Mouse (Mus musculus) adrenal gland, postnatal 4 days (tissue): ENCODE data around the gene Opalin. TPM values are rescaled to one million over a fixed set of nuclear protein-coding genes. Genes with fewer than 3 reads are reported as not detected.

Experiments
- DNase-seq, 2 experiments: peaks; one replicate each; pipeline ENCODE4 v3.0.0; 2021 to 2022; ENCODE audit warnings: low spot score in 2 of 2, mixed read lengths in 2 of 2
- long read RNA-seq, 2 experiments: library from polyadenylated mRNA; stranded (forward); transcript quantifications; one replicate each; pipeline ENCODE4 v2.0.0; 2021
- total RNA-seq, 2 experiments: library from RNA; stranded (reverse); gene quantifications; 2 replicates each; pipeline ENCODE4 v1.2.3; 2021

Gene Opalin
- total RNA-seq = not detected
- long read RNA-seq, experiment 1 = 0 reads
- long read RNA-seq, experiment 2 = 0 reads

DNA sequence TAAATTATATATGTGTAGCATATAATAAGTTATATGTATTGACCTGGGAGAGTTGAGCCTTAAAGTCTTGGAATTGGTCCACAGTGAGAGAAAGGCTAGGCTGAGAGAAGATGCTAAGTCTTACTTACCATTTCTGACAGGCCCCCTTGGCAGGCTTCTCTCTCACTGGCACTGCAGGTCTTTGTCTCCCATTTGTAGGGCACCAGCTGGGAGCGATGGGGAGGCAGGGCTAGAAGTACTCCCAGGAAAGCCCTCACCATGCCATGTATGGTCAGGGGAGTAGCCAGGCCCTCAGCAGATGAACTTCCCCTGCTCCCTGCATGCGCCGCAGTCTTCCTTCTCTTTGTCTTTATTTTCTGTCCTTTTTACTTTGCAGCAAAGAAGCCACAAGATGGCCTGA is at the start of gene Opalin:
Gene Opalin, minus strand, starts transcription at position 208 of the 400 bp plus-strand sequence.
- DNase-seq = no peak

DNA sequence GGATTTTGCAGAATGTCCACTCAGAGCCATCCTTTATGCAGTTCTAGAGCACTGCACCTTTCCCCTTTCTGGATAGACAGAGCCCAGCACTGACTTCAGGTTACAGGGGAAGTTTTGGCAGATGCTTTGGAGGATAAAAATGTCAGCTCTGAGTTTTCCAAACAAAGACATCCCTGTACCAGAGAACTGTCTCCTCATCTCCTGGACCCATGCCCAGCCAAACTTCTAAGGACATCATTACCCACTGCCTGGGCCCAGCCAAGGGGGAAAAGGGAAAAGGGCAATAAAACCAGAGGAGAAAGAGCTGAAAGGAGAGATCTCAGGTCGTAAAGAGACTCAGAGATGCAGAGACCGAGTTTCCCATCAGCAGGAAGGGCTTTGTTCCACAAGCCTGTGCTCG is 46.1 kb upstream of the Opalin start:
- no peak for DNase-seq

DNA sequence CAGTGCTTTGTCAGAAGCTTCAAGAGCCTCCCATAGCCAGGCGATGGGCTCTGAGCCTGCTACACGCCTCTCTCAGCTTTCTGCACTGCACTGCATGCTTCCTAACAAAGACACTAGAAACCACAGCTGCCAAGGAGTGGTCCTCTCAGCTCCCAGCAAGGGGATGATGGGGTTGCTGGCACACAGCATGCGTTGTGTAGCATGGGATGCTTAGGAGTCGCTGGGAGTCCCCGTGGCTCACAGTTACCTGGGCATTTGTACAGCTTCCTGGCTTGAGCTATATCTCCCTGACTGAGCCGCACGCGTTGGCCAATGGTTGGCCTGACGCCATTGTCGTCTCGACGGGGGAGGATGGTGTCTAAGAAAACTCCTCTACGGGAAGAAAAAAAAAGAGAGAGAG is 43.0 kb upstream of the Opalin start:
- no peak for DNase-seq

DNA sequence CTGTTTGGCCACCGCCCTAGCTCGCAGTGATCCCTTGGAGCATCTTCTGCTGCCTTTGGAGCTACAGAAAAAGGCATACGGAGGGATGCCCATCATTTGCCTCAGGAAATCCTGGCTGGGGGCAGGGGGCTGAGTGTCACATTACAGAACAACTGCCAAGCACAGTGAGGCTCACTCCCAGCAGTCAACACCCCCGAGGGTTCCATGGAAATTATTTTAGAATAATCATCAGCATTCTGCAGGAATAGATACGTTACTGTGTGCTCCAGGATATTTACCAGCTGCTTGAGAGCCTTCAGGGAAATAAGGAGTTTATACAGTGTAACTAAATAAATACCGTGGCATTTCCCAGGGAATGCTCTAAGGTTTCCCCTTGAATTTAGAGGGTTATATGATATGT is 41.4 kb upstream of the Opalin start:
- DNase-seq = no peak

DNA sequence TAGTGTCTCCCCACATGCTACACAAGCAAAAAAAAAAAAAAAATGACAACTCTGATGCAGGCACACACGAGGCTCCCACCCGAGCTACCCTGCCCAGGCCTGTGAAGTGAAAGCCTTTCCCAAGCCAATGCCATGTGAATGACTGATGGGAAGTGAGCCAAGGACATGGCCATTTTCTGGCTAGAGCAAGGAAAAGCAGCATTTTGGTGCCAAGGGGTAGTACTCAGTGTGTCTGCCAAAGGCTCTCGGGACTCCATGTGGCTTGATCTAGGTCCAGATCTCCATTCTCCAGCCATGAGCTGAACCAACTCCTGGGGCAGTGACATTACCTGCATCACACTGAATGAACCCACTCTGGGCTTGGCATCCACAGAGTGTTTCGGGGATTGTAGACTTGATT is 40.4 kb upstream of the Opalin start:
- DNase-seq = no peak

DNA sequence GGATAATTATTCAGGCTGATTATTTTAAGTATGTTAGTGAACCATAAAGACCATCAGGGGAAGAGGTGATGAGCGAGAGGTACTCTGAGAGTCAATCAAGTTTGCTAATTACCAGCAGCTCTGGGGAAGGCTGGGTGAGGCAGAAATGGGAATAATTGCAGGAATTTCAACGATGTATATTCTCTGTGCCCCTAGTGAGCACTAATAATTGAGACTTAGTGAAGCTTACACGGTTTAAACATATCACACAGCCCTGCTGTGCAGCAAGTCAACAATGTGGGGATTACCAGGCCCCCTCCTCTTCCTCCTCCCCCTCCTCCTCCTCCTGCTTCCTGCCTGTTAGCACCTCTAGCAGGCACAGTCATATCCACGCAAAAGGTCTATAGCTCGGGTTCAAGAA is 37.7 kb upstream of the Opalin start:
- no peak for DNase-seq

DNA sequence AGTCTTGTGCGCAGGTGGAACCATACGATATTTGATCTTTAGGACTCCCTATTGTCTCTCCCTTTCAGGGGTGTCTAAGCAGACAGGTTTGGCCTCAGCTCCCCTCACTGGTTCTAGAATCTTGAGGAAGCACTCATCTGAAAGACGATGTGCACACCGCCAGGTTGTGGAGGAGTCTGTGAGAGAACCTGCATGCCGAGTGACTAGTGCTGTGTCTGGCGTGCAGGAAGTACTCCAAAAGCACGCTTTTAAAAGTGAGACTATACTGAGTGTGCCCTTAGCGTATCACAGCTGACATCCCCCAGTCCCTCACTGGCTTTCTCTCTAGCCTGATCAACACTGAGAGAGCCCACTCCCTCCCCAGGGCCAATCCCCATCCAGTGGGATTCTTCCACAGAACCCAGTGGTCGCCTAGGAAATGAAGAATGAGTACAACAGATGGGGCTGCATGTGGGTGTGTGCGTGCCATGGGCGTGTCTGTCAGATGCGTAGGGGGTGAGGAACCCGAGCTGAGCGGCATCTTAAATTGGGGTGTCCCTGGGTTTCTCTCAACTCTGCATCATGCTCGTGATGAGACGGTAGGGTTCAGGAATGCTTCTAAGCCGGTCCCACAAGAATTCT is 37.1 kb upstream of the Opalin start:
- no peak for DNase-seq

DNA sequence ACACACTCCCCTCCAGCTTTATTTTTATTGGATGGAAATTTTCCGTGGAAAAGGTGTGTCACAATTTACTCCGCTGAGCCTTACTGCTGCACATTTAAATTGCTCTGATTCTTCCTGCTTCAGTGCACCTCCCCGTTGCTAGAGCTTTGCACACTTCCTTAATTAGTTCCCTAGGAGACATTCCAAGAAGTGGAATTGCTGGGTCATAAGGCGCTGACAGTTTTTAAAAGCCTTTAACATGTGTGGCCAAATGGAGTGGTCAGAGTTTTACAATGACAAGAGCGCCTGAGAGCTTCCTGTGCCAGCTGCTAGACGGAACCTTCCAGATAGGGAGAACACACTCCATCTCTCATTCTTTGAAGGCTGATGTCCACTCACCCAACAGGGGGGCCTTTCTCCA is 35.7 kb upstream of the Opalin start:
- no peak for DNase-seq

DNA sequence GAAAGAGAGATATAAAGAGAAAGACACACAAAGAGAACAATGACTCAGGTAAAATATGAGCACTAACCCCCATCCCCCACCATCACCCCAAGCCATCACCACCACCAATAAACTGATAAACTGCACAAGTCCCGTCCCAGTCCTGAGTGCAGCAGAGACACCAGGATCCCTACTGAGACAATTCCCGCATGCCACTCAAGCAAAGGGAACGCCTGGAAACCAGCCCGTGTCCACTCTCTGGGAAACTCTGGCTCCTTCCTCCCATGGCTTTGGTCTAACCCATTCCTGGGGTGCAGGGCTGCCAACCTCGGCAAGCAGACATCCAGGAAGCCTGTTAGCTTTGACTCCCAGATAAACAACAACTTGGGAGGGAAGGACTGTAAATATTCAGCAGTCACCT is 33.1 kb upstream of the Opalin start:
- no peak for DNase-seq

DNA sequence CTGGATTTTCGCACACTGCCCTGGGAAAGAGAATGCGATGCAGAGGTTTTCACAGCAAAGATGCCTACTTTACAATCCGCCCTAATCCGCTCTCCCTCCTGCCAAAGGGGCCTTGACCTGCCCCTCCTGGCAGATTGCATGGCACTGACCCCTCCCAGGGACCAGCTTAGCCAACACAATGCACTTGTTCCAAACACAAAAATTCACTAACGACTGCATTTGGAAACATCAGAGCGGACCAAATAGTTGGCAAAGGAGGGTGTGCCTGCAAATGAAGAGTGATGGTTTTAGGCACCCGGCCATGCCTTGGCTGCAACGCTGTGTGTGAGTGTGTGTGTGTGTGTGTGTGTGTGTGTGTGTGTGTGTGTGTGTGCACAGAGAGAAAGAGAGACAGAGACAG is 32.6 kb upstream of the Opalin start:
- DNase-seq = no peak

DNA sequence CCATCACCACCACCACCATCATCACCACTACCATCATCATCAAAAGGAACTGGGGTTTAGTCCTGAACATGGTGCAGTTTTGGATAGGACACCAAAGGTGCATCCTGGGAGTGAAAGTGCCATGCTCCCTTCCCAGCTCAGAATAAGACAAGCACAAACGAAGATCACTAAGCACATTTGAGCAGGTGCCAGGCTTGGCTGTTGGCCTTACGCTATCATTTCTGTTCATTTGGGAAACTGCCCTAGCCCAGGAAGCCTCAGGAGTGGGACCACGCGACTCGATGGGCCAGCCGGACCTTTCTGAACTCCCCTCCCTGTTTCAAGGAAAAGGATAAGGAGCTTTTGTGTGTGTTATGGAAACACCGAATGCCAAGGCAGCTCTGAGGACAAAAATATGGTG is 31.8 kb upstream of the Opalin start:
- no peak for DNase-seq

DNA sequence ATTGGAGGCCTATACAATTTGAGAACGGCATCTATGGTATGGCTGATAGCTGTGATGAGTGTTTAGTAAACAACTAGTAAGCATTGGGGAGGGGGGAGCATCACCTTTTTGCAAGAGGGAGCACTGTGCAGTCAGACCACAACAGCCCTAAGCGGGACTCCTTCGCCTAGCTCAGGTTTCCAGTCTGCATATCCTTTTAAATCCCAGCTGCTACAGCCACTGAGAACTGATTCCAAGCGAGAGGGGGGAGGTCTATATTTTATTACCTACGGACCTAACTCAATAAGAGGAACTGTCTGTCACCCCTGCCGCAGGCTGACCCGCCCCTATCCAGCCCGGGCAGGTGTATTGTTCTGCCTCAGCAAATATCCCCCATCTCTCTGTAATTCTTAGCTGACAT is 30.6 kb upstream of the Opalin start:
- no peak for DNase-seq

DNA sequence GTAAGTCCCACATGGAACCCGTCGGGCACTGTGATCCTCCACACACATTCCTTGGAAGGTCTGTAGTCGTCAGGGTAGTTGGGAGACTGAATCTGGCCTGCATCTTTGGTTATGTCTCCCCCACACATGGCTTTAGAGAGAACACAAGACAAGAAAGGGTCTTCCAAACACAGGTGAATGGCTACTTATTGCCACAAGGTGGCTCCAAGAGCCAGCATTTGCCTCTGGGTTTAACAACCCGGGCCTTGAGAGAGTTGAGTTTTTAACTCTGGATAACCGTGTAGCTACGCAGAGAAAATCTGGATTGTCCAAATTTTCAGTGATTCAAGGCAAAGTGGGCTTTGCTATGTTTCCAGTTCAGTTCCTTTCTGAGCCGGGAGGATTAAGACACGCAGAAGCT is 28.0 kb upstream of the Opalin start:
- DNase-seq = no peak

DNA sequence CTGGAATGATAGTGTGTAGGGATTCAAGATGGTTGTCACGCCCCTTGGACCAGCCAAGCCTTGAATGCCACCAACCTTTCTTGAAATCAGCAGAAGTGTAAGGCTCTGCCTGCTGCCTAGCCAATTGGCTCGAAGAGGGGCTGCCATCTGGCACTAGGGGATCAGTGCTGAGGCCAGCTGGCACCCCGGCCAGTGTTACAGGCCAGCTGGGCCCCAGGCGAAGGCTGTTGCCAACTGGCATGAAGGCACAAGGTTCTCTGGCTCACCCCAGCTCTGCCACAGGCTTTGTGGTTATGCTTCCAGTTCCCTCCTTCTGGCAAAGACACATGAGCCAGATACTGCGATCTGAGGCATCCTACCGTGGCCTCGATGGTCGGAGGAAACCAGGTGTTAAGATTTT is 24.5 kb upstream of the Opalin start:
- no peak for DNase-seq

DNA sequence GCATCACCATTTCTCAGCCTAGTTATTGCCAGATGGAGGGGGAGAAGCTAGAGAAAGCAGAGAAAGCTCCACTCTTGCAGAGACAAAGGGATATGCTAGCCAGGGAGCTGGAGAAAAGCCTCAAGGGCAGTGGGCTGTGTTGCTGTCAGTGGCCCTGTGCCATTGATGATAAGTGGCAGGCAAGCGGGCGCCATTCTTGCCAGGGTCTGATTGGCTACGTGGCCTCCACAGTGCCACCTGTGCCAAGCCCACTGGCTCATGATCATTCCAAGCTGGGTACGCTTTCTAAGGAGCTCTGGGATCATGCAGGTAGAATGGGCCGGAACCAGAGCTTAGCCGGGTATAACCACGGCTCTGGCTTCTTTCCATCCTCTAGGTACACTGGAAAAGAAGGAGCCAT is 23.9 kb upstream of the Opalin start:
- no peak for DNase-seq

DNA sequence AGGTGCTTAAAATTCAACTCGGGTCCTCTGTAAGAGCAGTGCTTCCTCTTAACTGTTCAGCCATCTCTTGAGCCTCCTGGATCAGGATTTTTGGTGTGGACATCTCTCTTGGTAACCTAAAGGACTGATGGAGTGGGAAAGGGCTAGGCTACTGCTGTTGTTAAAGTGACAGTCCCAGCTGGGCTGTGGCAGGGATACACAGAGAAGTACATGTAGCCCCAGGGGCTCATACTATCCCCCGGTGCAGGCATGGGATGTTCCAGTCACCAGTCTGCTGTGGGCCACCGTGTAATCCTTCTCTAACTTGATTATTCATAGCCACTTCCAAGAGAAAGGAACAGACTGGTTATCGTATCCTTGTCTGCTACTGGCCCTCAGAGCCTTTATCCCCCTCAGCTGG is 20.1 kb upstream of the Opalin start:
- DNase-seq = no peak

DNA sequence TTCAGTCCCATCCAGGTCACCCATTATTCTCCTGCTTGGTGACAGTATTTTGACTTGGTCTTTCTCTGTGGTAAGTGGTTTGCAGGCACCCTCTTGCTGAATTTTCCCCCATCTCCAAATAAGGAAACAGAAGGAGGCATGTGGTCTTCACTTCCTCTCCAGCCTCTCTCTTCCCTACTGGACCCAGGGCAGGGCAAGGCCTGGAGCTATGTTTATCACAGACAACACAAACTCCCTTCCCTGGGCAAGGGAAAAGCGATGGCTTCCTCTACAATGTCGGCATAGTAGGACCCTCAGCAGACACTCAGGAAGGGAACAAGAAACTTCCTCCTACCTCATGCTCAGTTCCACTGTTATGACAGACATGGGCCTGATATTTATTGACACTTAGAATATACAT is 15.0 kb upstream of the Opalin start:
- DNase-seq = no peak

DNA sequence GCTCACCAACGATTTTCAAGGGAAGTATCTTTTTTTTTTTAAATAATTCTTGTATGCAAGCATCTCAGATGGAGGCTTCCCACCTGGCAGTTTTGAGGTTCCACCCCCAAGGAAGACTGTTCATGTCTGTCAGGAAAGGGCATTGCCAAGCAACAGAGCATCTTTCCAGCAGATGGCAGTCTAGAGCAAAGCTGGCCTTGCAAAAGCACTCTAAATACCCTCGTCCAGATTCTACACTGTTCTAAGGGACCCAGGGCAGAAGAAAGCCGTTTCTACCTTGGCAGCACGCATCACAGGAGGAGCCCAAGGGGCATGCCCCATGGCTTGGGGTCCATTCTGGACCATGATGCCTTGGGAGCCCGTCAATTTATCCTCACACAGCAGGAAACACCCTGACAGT is 12.9 kb upstream of the Opalin start:
- no peak for DNase-seq

DNA sequence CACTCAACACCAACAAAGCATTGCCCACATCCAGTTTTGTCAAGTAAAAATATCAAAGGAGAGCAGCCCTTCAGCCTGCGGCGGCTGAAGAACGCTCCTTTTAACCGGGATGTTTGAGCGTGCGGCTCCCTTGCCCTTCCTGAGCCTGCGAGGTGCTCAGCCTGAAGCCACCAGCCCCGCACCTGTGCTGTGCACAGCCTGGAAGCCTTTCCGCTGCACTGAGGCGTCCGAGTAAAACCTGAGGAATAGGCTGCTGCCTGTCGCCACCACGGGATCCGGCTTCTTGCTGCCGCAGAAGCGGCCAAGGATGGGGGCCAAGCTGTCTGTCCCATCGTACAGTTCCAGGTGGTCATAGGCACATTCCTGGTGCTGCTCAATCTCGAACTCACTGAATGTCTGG is 11.6 kb upstream of the Opalin start:
- DNase-seq = no peak

DNA sequence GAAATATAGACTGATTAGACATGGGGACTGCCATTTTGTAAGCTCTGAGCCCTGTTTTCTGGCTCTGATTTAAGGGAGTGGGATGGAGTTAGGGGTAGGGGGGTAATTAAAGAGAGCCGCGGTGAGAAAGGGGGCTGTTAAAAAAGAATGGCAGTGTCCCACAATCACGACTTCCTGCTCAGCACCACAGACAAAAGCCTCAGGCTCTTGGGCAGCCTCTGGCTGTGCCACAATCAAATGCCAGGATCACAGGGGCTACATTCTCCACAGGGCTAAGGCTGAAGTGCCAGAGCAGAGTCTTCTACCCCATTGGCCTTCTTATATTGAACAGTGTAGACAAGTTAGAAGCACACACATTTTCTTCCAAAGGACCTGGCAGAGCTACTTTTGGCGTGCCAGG is 11.0 kb upstream of the Opalin start:
- no peak for DNase-seq

DNA sequence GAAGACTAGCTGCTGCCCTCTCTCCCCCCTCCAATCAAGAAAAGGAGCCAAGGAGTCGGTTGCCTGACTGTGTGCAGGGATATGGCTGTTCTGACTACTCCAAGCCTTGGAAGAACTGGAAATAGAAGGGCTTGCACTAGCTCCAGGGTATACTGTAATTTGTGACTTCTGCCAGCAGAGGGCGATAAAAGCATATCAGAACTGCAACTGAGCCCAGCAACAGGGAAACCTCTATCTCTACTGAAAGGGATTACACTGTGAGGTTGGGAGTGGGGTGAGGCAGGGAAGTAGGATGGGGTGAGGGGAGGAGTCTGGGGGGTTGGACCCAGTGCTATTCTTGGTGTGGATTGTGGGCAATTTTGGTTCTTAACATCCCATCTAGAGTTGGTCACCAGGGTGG is 9.8 kb upstream of the Opalin start:
- peak in 1 of 2 experiments; percentile 45 for DNase-seq

DNA sequence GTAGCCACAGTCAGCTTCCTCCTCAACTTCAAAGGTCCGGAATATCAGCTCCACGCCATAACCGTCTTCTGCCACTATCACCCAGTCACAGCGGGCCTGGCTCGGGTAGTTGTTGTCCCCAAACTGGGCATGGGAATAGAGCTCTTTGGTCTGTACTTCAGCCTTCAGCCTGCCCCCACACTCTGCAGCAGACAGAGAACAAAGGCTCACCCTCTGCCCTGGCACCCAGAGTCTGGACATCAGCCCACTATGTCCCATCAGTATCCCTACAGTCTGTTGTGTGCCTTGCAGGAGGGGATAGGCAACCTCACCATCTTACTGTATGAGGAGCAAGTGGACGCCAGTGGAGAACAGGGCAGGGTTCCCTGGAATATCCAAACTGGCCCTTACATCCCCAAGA is 9.4 kb upstream of the Opalin start:
- DNase-seq = no peak

DNA sequence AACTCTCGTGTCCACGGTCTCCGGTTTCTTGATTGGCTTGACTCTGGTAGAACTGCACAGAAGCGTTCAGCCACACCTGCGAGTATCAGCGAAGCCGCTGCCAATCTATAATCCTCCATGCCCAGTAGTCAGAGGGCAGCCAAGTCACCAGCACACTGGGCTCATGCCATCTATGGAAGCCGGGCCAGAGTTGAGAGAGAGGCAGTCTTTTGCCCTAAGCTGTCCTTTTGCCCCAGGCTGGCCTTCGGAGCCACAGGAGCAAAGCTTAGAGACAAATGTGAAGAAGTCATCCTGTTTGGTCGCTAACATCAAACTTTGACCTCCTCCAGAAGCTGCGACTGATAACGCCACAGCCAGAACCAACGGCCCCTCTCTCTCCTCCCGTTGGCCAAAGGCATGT is 6.7 kb upstream of the Opalin start:
- DNase-seq = no peak

DNA sequence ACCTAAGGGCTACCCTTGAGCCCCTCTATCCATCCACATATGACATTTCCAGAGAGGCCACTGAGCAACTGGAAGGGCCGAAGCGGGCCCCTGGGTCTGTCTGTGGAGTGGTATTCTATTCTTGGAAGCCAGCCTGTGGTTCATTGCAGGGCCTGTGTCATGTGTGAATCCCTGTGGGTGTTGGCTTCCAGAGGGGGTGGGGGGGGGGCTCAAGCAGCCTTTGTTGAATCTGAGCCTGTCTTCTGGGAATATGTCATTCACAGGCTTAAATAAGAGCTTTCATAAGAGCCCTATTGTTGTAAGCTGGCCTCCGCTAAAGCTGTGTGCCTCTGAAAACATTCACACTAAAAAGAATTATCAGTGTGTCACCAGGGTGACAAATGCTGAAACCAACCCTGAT is 4.7 kb upstream of the Opalin start:
- no peak for DNase-seq
